Mouse (Mus musculus): Measurements from ENCODE around the gene Galnt15.

The Galnt15 gene

GRCm38 (mm10) chr14:32028681-32029091, at the start of gene Galnt15:
TSS of gene Galnt15 (plus strand) at chr14:32028989.
- no peak for DNase-seq (ENCODE audit: low read depth)

- DNase-seq (ENCODE audit: low read depth), result no peak
These were observed 34.8 kb upstream of the Galnt15 start for GRCm38 (mm10) chr14:31994021-31994420.

GRCm38 (mm10) chr14:32000941-32001340, 27.8 kb upstream of the Galnt15 start:
- DNase-seq (ENCODE audit: low read depth), result no peak

- DNase-seq (ENCODE audit: low read depth), result no peak
These were observed 26.1 kb upstream of the Galnt15 start for GRCm38 (mm10) chr14:32002502-32003338.

- no peak for DNase-seq (ENCODE audit: low read depth)
These were observed 24.7 kb upstream of the Galnt15 start for GRCm38 (mm10) chr14:32003904-32004596.

GRCm38 (mm10) chr14:32005673-32006261, 23.0 kb upstream of the Galnt15 start:
- peak; percentile 17 for DNase-seq (ENCODE audit: low read depth)

- DNase-seq (ENCODE audit: low read depth), result no peak
These were observed 21.0 kb upstream of the Galnt15 start for GRCm38 (mm10) chr14:32007654-32008335.

- no peak for DNase-seq (ENCODE audit: low read depth)
These were observed 19.1 kb upstream of the Galnt15 start for GRCm38 (mm10) chr14:32009715-32010114.

- DNase-seq (ENCODE audit: low read depth), result peak; percentile 7
These were observed 17.1 kb upstream of the Galnt15 start for GRCm38 (mm10) chr14:32011547-32012304.

- no peak for DNase-seq (ENCODE audit: low read depth)
These were observed 13.5 kb upstream of the Galnt15 start for GRCm38 (mm10) chr14:32015131-32015770.

GRCm38 (mm10) chr14:32016466-32016865, 12.3 kb upstream of the Galnt15 start:
- no peak for DNase-seq (ENCODE audit: low read depth)

GRCm38 (mm10) chr14:32016921-32017320, 11.9 kb upstream of the Galnt15 start:
- no peak for DNase-seq (ENCODE audit: low read depth)

- no peak for DNase-seq (ENCODE audit: low read depth)
These were observed 11.3 kb upstream of the Galnt15 start for GRCm38 (mm10) chr14:32017448-32017847.

GRCm38 (mm10) chr14:32019091-32019490, 9.7 kb upstream of the Galnt15 start:
- no peak for DNase-seq (ENCODE audit: low read depth)

- DNase-seq (ENCODE audit: low read depth), result no peak
These were observed 6.8 kb upstream of the Galnt15 start for GRCm38 (mm10) chr14:32021967-32022366.

GRCm38 (mm10) chr14:32022450-32022849, 6.3 kb upstream of the Galnt15 start:
- peak; percentile 30 for DNase-seq (ENCODE audit: low read depth)

- no peak for DNase-seq (ENCODE audit: low read depth)
These were observed 4.9 kb upstream of the Galnt15 start for GRCm38 (mm10) chr14:32023891-32024290.

- no peak for DNase-seq (ENCODE audit: low read depth)
These were observed 1.6 kb upstream of the Galnt15 start for GRCm38 (mm10) chr14:32027218-32027617.

GRCm38 (mm10) chr14:32029411-32029992, 713 bp downstream of the Galnt15 start:
- no peak for DNase-seq (ENCODE audit: low read depth)

- no peak for DNase-seq (ENCODE audit: low read depth)
These were observed 1.3 kb downstream of the Galnt15 start for GRCm38 (mm10) chr14:32030073-32030472.

GRCm38 (mm10) chr14:32032522-32032921, 3.7 kb downstream of the Galnt15 start:
- peak; percentile 59 for DNase-seq (ENCODE audit: low read depth)
